Mouse (Mus musculus) CH12.LX (cell line): ENCODE measurements around the gene Rab40c. TPM values are rescaled to one million over a fixed set of nuclear protein-coding genes. Genes with fewer than 3 reads are reported as not detected.

Experiments
- DNase-seq: peaks from one replicate; pipeline ENCODE4 v3.0.0-alpha.2; 2013; ENCODE audit errors: extremely low read depth
- H3K27ac ChIP-seq: 2 replicates; pipeline ENCODE4 v1.5.1; 2012; ENCODE audit warnings: low read depth, mild to moderate bottlenecking, control low read depth, moderate library complexity; ENCODE audit not compliant: insufficient read depth
- H3K27me3 ChIP-seq: replicated peaks from 2 replicates; pipeline ENCODE3; 2012; ENCODE audit warnings: inconsistent platforms
- H3K36me3 ChIP-seq, 2 experiments: replicated peaks in 1 of 2; 2 replicates each; pipeline versions ENCODE3 to v1.6.1; 2012; ENCODE audit warnings: inconsistent platforms in 1 of 2, low read length in 1 of 2, mild to moderate bottlenecking in 1 of 2, mixed read lengths in 1 of 2, moderate library complexity in 1 of 2; ENCODE audit not compliant: control insufficient read depth in 1 of 2, insufficient read depth in 1 of 2
- H3K4me1 ChIP-seq, 2 experiments: 2 replicates each; pipeline ENCODE4 v1.6.1; 2012; ENCODE audit warnings: inconsistent platforms in 1 of 2, moderate library complexity in 1 of 2; ENCODE audit not compliant: insufficient read depth in 2 of 2, control insufficient read depth in 1 of 2
- H3K4me2 ChIP-seq: 2 replicates; pipeline ENCODE4 v1.6.1; 2012; ENCODE audit warnings: low read depth, mild to moderate bottlenecking, control low read depth; ENCODE audit not compliant: poor library complexity, insufficient read depth, severe bottlenecking
- H3K4me3 ChIP-seq, 3 experiments: fragments of 150-350 bp in 1 of 3; sonication (generic) in 1 of 3; replicated peaks in 1 of 3; 2 replicates each; pipeline versions ENCODE3 to v1.5.1; 2011 to 2012; ENCODE audit warnings: low read depth in 2 of 3, low read length in 2 of 3, mild to moderate bottlenecking in 2 of 3, moderate library complexity in 2 of 3, control low read depth in 1 of 3, improper control_type of control experiment in 1 of 3, inconsistent platforms in 1 of 3, mixed read lengths in 1 of 3; ENCODE audit not compliant: poor library complexity in 1 of 3
- H3K79me2 ChIP-seq: replicated peaks from 2 replicates; pipeline ENCODE4 v1.6.1; 2012; ENCODE audit warnings: mild to moderate bottlenecking, moderate library complexity; ENCODE audit not compliant: control insufficient read depth, poor library complexity, insufficient read depth, severe bottlenecking; ENCODE audit errors: extremely low read depth
- H3K9ac ChIP-seq: 2 replicates; pipeline ENCODE4 v1.6.1; 2012; ENCODE audit warnings: low read depth, mild to moderate bottlenecking, control low read depth, moderate library complexity; ENCODE audit not compliant: insufficient read depth
- H3K9me3 ChIP-seq: replicated peaks from 2 replicates; pipeline ENCODE3; 2012; ENCODE audit warnings: low read length, inconsistent platforms, mixed read lengths
- BHLHE40 ChIP-seq: IDR thresholded peaks from 2 replicates; pipeline ENCODE4 v1.6.1; 2011; ENCODE audit warnings: mild to moderate bottlenecking, low read depth, low read length, improper control_type of control experiment
- CHD2 ChIP-seq: IDR thresholded peaks from 2 replicates; pipeline ENCODE4 v1.6.1; 2011; ENCODE audit warnings: low read length, improper control_type of control experiment
- CTCF ChIP-seq, 2 experiments: IDR thresholded peaks in 1 of 2; conservative IDR thresholded peaks in 1 of 2; 2 replicates each; pipeline ENCODE4 v1.5.1; 2011 to 2012; ENCODE audit warnings: low read depth in 2 of 2, low read length in 2 of 2, improper control_type of control experiment in 1 of 2, inconsistent platforms in 1 of 2, mild to moderate bottlenecking in 1 of 2, moderate library complexity in 1 of 2
- E2F4 ChIP-seq: IDR thresholded peaks from 2 replicates; pipeline ENCODE4 v1.6.1; 2011; ENCODE audit warnings: low read depth, low read length, improper control_type of control experiment; ENCODE audit not compliant: insufficient replicate concordance
- ELF1 ChIP-seq: IDR thresholded peaks from 2 replicates; pipeline ENCODE4 v1.6.1; 2014; ENCODE audit warnings: low read depth, mild to moderate bottlenecking, inconsistent platforms, low read length, improper control_type of control experiment
- EP300 ChIP-seq: IDR thresholded peaks from 2 replicates; pipeline ENCODE4 v1.6.1; 2011; ENCODE audit warnings: low read length, improper control_type of control experiment
- HCFC1 ChIP-seq: IDR thresholded peaks from 2 replicates; pipeline ENCODE4 v1.6.1; 2012; ENCODE audit warnings: low read depth, mild to moderate bottlenecking, inconsistent platforms, low read length, improper control_type of control experiment
- IRF4 ChIP-seq: IDR thresholded peaks from 2 replicates; pipeline ENCODE4 v1.6.1; 2014; ENCODE audit warnings: low read depth, mild to moderate bottlenecking, inconsistent platforms, low read length, improper control_type of control experiment
- JUND ChIP-seq: conservative IDR thresholded peaks from 2 replicates; pipeline ENCODE4 v1.6.1; 2011; ENCODE audit warnings: low read depth, low read length, improper control_type of control experiment
- KAT2A ChIP-seq: IDR thresholded peaks from 2 replicates; pipeline ENCODE4 v1.6.1; 2012; ENCODE audit warnings: low read length, improper control_type of control experiment, inconsistent platforms; ENCODE audit not compliant: insufficient replicate concordance
- MAX ChIP-seq: IDR thresholded peaks from 2 replicates; pipeline ENCODE4 v1.6.1; 2011; ENCODE audit warnings: low read length, improper control_type of control experiment
- MAZ ChIP-seq: IDR thresholded peaks from 2 replicates; pipeline ENCODE4 v1.6.1; 2012; ENCODE audit warnings: low read depth, mild to moderate bottlenecking, inconsistent platforms, low read length, improper control_type of control experiment, moderate library complexity
- MEF2A ChIP-seq: IDR thresholded peaks from 2 replicates; pipeline ENCODE4 v1.6.1; 2014; ENCODE audit warnings: low read depth, mild to moderate bottlenecking, inconsistent platforms, low read length, improper control_type of control experiment, borderline replicate concordance
- MXI1 ChIP-seq: IDR thresholded peaks from 2 replicates; pipeline ENCODE4 v1.6.1; 2011; ENCODE audit warnings: mild to moderate bottlenecking, low read depth, low read length, improper control_type of control experiment
- NELFE ChIP-seq: IDR thresholded peaks from 2 replicates; pipeline ENCODE4 v1.6.1; 2011; ENCODE audit warnings: low read depth, low read length, improper control_type of control experiment
- NRF1 ChIP-seq: IDR thresholded peaks from 2 replicates; pipeline ENCODE4 v1.6.1; 2014; ENCODE audit warnings: low read depth, mild to moderate bottlenecking, inconsistent platforms, low read length, improper control_type of control experiment, moderate library complexity
- POLR2A ChIP-seq: IDR thresholded peaks from 2 replicates; pipeline ENCODE4 v1.6.1; 2011; ENCODE audit warnings: low read depth, mild to moderate bottlenecking, improper control_type of control experiment, low read length
- POLR2AphosphoS2 ChIP-seq: IDR thresholded peaks from 2 replicates; pipeline ENCODE4 v1.6.1; 2011; ENCODE audit warnings: low read depth, low read length, improper control_type of control experiment
- RAD21 ChIP-seq: IDR thresholded peaks from 2 replicates; pipeline ENCODE4 v1.6.1; 2011; ENCODE audit warnings: low read depth, mild to moderate bottlenecking, low read length, improper control_type of control experiment, moderate library complexity
- SIN3A ChIP-seq: IDR thresholded peaks from 2 replicates; pipeline ENCODE4 v1.6.1; 2012; ENCODE audit warnings: low read length, improper control_type of control experiment, inconsistent platforms
- SMC3 ChIP-seq: IDR thresholded peaks from 2 replicates; pipeline ENCODE4 v1.6.1; 2011; ENCODE audit warnings: low read depth, low read length, improper control_type of control experiment
- TBP ChIP-seq: conservative IDR thresholded peaks from 2 replicates; pipeline ENCODE4 v1.6.1; 2011; ENCODE audit warnings: low read depth, low read length, improper control_type of control experiment
- TCF12 ChIP-seq: IDR thresholded peaks from 2 replicates; pipeline ENCODE4 v1.6.1; 2014; ENCODE audit warnings: low read depth, mild to moderate bottlenecking, inconsistent platforms, low read length, improper control_type of control experiment
- UBTF ChIP-seq: IDR thresholded peaks from 2 replicates; pipeline ENCODE4 v1.6.1; 2012; ENCODE audit warnings: low read depth, mild to moderate bottlenecking, inconsistent platforms, low read length, improper control_type of control experiment, moderate library complexity
- USF1 ChIP-seq: IDR thresholded peaks from 2 replicates; pipeline ENCODE4 v1.6.1; 2014; ENCODE audit warnings: low read depth, mild to moderate bottlenecking, inconsistent platforms, low read length, improper control_type of control experiment
- USF2 ChIP-seq: conservative IDR thresholded peaks from 2 replicates; pipeline ENCODE4 v1.6.1; 2011; ENCODE audit warnings: low read depth, low read length, improper control_type of control experiment
- ZC3H11A ChIP-seq: IDR thresholded peaks from 2 replicates; pipeline ENCODE4 v1.6.1; 2012; ENCODE audit warnings: low read depth, mild to moderate bottlenecking, inconsistent platforms, low read length, improper control_type of control experiment
- ZKSCAN1 ChIP-seq: IDR thresholded peaks from 2 replicates; pipeline ENCODE4 v1.6.1; 2012; ENCODE audit warnings: low read depth, inconsistent platforms, low read length, improper control_type of control experiment, borderline replicate concordance
- ZMIZ1 ChIP-seq: IDR thresholded peaks from 2 replicates; pipeline ENCODE4 v1.6.1; 2012; ENCODE audit warnings: low read depth, mild to moderate bottlenecking, inconsistent platforms, low read length, improper control_type of control experiment
- ZNF384 ChIP-seq: IDR thresholded peaks from 2 replicates; pipeline ENCODE4 v1.6.1; 2012; ENCODE audit warnings: low read depth, low read length, improper control_type of control experiment, inconsistent platforms
- dilution Hi-C: fragments of 300-500 bp; cut with MboI; formaldehyde crosslinking; loops from 2 replicates; pipeline ENCODE4 v1.14.3; 2020; ENCODE audit warnings: low sequenced_read_pairs; ENCODE audit not compliant: extremely low pct_unique_long_range_greater_than_20kb, extremely low pct_ligation_motif_present
- in situ Hi-C: fragments of 300-500 bp; cut with MboI; formaldehyde crosslinking; loops from 3 replicates; pipeline ENCODE4 v1.14.3; 2019; ENCODE audit warnings: low sequenced_read_pairs, low pct_ligation_motif_present, low pct_unique_long_range_greater_than_20kb, mixed read lengths
- polyA plus RNA-seq: library from polyadenylated mRNA; unstranded; fragments of >175 nt; gene quantifications from 2 replicates; pipeline ENCODE4 v1.2.1, GENCODE M21; 2012; ENCODE audit warnings: low read depth; ENCODE audit not compliant: insufficient read length
- total RNA-seq, 2 experiments: library from RNA; depleted of rRNA; stranded (reverse); fragments of 300-350 nt in 1 of 2; fragments of >200 nt in 1 of 2; gene quantifications; 2 replicates each; pipeline ENCODE4 v1.2.3; 2012 to 2014

Rab40c gene
- total and polyA plus RNA-seq, 3 experiments, result 8.0 to 14.4 (median 9.2) TPM

DNA sequence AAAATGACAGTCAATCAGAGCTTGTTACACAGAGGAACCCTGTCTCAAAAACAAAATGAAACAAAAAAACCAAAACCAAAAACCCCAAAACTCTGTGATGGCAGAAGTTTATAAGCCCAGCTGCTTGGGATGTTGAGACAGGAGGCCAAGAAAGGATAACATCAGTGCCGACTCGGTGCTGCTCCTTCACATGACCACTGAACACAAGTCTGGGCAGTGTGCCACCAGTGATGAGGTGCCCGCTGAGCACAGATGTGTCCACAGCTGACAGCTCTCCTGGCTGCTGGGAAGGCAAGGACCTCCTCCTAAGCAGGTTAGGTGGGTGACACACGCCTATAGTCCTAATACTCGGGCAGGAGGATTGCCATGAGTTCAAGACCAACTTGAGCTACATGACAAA, 2.6 kb upstream of the Rab40c start:
- Histone ChIP-seq H3K4me2 (no peak overlapping the region), H3K4me1 (peaks cover 12 to 23% of the 10 kb centered on the region in 2 experiments), H3K36me3 (peaks cover 20 to 53% of the 10 kb centered on the region in 2 experiments), H3K27ac (no peak overlapping the region), H3K27me3 (no peaks in the 10 kb centered on the region), H3K9me3 (no peaks in the 10 kb centered on the region), H3K79me2 (peaks cover 20% of the 10 kb centered on the region), H3K4me3 (no peak overlapping the region), H3K9ac (no peak overlapping the region)
- TF ChIP-seq MXI1 (no peak), USF1 (no peak), JUND (no peak), TCF12 (no peak), POLR2A (no peak), SMC3 (no peak), MAZ (no peak), ZC3H11A (no peak), NELFE (no peak), CTCF (conservative IDR thresholded peaks at IDR 0.05 in 1 of 2, IDR thresholded peaks at IDR 0.05 in 1 of 2; ENCODE audit: low read depth in 2 of 2, low read length in 2 of 2) (no peak), EP300 (no peak), ZMIZ1 (no peak), RAD21 (no peak), E2F4 (no peak), BHLHE40 (no peak), TBP (no peak), MAX (no peak)
- dilution Hi-C loops, result no loop called here
- in situ Hi-C loops, result no loop called here
- no peak for DNase-seq

DNA sequence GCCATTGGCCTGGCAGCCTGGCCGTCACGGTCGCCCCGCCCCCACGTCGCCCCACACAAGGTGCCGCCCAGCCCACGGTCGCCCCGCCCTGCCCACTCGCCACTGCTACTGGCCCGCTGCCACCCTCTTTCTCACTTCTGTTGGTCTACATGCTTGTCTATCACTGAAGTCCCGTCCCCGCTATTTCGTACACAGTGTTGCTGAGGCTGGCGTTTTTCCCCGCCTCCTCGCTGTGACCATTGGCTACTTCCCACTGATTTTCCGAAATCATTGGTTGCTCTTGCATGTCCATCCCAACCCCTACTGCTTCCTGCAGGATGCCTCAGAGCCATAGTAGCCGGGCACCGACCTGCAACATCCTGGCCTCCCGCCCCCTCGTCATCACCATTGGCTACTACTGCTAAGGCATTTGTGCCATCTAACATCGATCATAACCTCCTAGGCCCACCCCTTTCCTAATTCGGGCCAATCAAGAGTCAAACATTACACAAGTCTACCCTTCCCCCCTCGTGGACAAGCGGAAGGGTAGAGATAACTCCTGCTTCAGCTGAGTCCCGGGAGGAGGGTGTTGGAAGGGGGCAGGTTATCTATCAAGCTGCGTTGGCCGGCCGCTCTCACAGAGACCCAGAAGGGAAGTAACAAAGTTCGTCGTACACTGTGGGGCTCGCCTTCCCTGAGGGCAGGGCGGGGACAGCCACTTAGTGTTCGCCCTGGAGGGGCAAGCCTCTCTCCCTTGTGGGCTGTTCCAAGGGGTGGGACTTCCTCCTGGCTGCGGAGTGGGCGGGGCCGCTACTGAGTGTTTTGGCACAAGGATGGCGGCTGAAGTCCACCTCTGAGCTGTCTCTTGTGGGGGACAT, 487 bp upstream of the Rab40c start:
- H3K4me1 ChIP-seq, result peaks cover 12 to 40% of the 10 kb centered on the region in 2 experiments
- dilution Hi-C loops, result no loop called here
- TF ChIP-seq NELFE (peak; percentile 70), ELF1 (peak; percentile 79), ZNF384 (0 out of 2 replicates have a peak, but pooled peaks have one; percentile 9), MEF2A (peak; percentile 67), CTCF (conservative IDR thresholded peaks at IDR 0.05 in 1 of 2, IDR thresholded peaks at IDR 0.05 in 1 of 2; ENCODE audit: low read depth in 2 of 2, low read length in 2 of 2) (no peak), ZC3H11A (no peak), SIN3A (peak; percentile 90), MAZ (peak; percentile 59), ZKSCAN1 (no peak), TBP (no peak), KAT2A (0 out of 2 replicates have a peak, but pooled peaks have one; percentile 33), HCFC1 (peak; percentile 70), CHD2 (peak; percentile 93), ZMIZ1 (no peak; the same call in none of the 2 replicates), MXI1 (peak; percentile 71), POLR2AphosphoS2 (peak; percentile 61; the same call in 1 of the 2 replicates), USF2 (no peak), IRF4 (peak; percentile 62; the same call in 1 of the 2 replicates), NRF1 (no peak; the same call in 1 of the 2 replicates), UBTF (0 out of 2 replicates have a peak, but pooled peaks have one; percentile 41)

More for the DNA sequence above, 487 bp upstream of the Rab40c start:
- DNase-seq, result peak; percentile 99
- H3K27ac ChIP-seq, result peak overlapping the region; percentile 86
- H3K4me3 ChIP-seq, result peak overlapping the region; percentile 82 to 99 (median 95)
- peak overlapping the region; percentile 77 for H3K9ac ChIP-seq
- peak overlapping the region; percentile 84 for H3K4me2 ChIP-seq
- in situ Hi-C loops, result loop anchor here (5.0 kb wide), 1 partner anchor 38 kb away; the partner anchor contains the start of gene Wfikkn1
- H3K79me2 ChIP-seq, result peaks cover 22% of the 10 kb centered on the region
- peaks cover 5 to 45% of the 10 kb centered on the region in 2 experiments for H3K36me3 ChIP-seq
- no peaks in the 10 kb centered on the region for H3K27me3 ChIP-seq
- no peaks in the 10 kb centered on the region for H3K9me3 ChIP-seq
